Mouse (Mus musculus) heart, embryonic 12.5 days (tissue): ENCODE results near the gene Scp2. TPM values are rescaled to one million over a fixed set of nuclear protein-coding genes. Genes with fewer than 3 reads are reported as not detected.

Experiments used
- ATAC-seq: fragments of 200-750 bp; cut with Nextera tagmentation; 2 replicates; pipeline ENCODE4 v1.8.0; 2017; ENCODE audit warnings: moderate TSS enrichment, moderate library complexity; ENCODE audit not compliant: insufficient number of reproducible peaks, low FRiP score
- H3K27ac ChIP-seq: fragments of 300-500 bp; sonication (generic); 2 replicates; pipeline ENCODE4 v1.5.1; 2016; ENCODE audit warnings: mild to moderate bottlenecking, moderate library complexity; ENCODE audit not compliant: poor library complexity, severe bottlenecking
- H3K27me3 ChIP-seq: fragments of 300-500 bp; sonication (generic); replicated peaks from 2 replicates; pipeline ENCODE4 v1.6.1; 2016; ENCODE audit warnings: mild to moderate bottlenecking, moderate library complexity
- H3K36me3 ChIP-seq: fragments of 300-500 bp; sonication (generic); 2 replicates; pipeline ENCODE4 v1.6.1; 2016; ENCODE audit warnings: mild to moderate bottlenecking, moderate library complexity
- H3K4me1 ChIP-seq: fragments of 300-500 bp; sonication (generic); replicated peaks from 2 replicates; pipeline ENCODE4 v1.6.1; 2016; ENCODE audit warnings: mild to moderate bottlenecking
- H3K4me2 ChIP-seq: fragments of 300-500 bp; sonication (generic); 2 replicates; pipeline ENCODE4 v1.6.1; 2016; ENCODE audit warnings: mild to moderate bottlenecking, moderate library complexity
- H3K4me3 ChIP-seq: fragments of 300-500 bp; sonication (generic); 2 replicates; pipeline ENCODE4 v1.5.1; 2016; ENCODE audit warnings: mild to moderate bottlenecking
- H3K9ac ChIP-seq: fragments of 300-500 bp; sonication (generic); 2 replicates; pipeline ENCODE4 v1.6.1; 2016; ENCODE audit warnings: mild to moderate bottlenecking, moderate library complexity
- H3K9me3 ChIP-seq: fragments of 300-500 bp; sonication (generic); replicated peaks from 2 replicates; pipeline ENCODE4 v1.6.1; 2016; ENCODE audit warnings: mild to moderate bottlenecking, moderate library complexity
- WGBS: fragments of 180-500 bp; shearing (Covaris S2); methylation state at CpG from one replicate; pipeline ENCODE4 v1.1.7; 2016; 5-methylcytosine and 5-hydroxymethylcytosine counted together
- polyA plus RNA-seq: library from polyadenylated mRNA; unstranded; fragments of >200 nt; fragmentation: Nextera tagmentation; extraction: Ambion mirVana; gene quantifications from 2 replicates; pipeline ENCODE4 v1.2.1, GENCODE M21; 2016

The Scp2 gene
- polyA plus RNA-seq, 1 experiment from 2014 or later, result 166 TPM

GRCm38 (mm10) chr4:108033041-108033764 is 111.6 kb downstream of the Scp2 start:
- no peaks in the 10 kb centered on the region for H3K36me3 ChIP-seq
- H3K9me3 ChIP-seq, result no peaks in the 10 kb centered on the region
- ATAC-seq, result no peak
- H3K4me2 ChIP-seq, result no peak overlapping the region
- H3K27me3 ChIP-seq, result peaks cover 57% of the 10 kb centered on the region
- 78% methylated on average over 8 of the region's 8 CpGs for WGBS
- no peak overlapping the region for H3K27ac ChIP-seq
- H3K9ac ChIP-seq, result no peak overlapping the region
- H3K4me1 ChIP-seq, result peaks cover 24% of the 10 kb centered on the region
- no peak overlapping the region for H3K4me3 ChIP-seq

GRCm38 (mm10) chr4:108032352-108032849 is 112.4 kb downstream of the Scp2 start:
- Histone ChIP-seq H3K36me3 (no peaks in the 10 kb centered on the region), H3K9ac (peak overlapping the region; percentile 51), H3K4me2 (peak overlapping the region; percentile 96), H3K4me1 (peaks cover 24% of the 10 kb centered on the region), H3K9me3 (no peaks in the 10 kb centered on the region), H3K27me3 (peaks cover 65% of the 10 kb centered on the region), H3K4me3 (peak overlapping the region; percentile 67), H3K27ac (no peak overlapping the region)
- 40% methylated on average over 11 of the region's 11 CpGs for WGBS
- no peak for ATAC-seq

- H3K4me2 ChIP-seq, result peak overlapping the region; percentile 96
- peaks cover 70% of the 10 kb centered on the region for H3K27me3 ChIP-seq
- under 1% methylated on average over 79 of the region's 86 CpGs for WGBS
- no peaks in the 10 kb centered on the region for H3K36me3 ChIP-seq
- ATAC-seq, result 0 out of 2 replicates have a peak, but pooled peaks have one; percentile 20
- H3K27ac ChIP-seq, result no peak overlapping the region
- peaks cover 24% of the 10 kb centered on the region for H3K4me1 ChIP-seq
- peak overlapping the region; percentile 67 for H3K4me3 ChIP-seq
- no peaks in the 10 kb centered on the region for H3K9me3 ChIP-seq
- H3K9ac ChIP-seq, result peak overlapping the region; percentile 51
These were observed 113.1 kb downstream of the Scp2 start for GRCm38 (mm10) chr4:108031502-108032351.

GRCm38 (mm10) chr4:108030888-108031501 is 113.8 kb downstream of the Scp2 start:
- Histone ChIP-seq H3K4me1 (peaks cover 24% of the 10 kb centered on the region), H3K4me2 (peak overlapping the region; percentile 96), H3K9ac (peak overlapping the region; percentile 51; the same call in 1 of the 2 replicates), H3K36me3 (no peaks in the 10 kb centered on the region), H3K9me3 (no peaks in the 10 kb centered on the region), H3K27ac (no peak overlapping the region), H3K27me3 (peaks cover 71% of the 10 kb centered on the region), H3K4me3 (peak overlapping the region; percentile 67)
- 5% methylated on average over 22 of the region's 22 CpGs for WGBS
- no peak for ATAC-seq

GRCm38 (mm10) chr4:108026193-108026592 is 118.6 kb downstream of the Scp2 start:
- H3K4me3 ChIP-seq, result no peak overlapping the region
- peaks cover 21% of the 10 kb centered on the region for H3K4me1 ChIP-seq
- H3K4me2 ChIP-seq, result no peak overlapping the region
- H3K27ac ChIP-seq, result no peak overlapping the region
- peaks cover 42% of the 10 kb centered on the region for H3K27me3 ChIP-seq
- WGBS, result 34% methylated on average over 3 of the region's 3 CpGs
- H3K9ac ChIP-seq, result no peak overlapping the region
- no peaks in the 10 kb centered on the region for H3K36me3 ChIP-seq
- peak; percentile 75 for ATAC-seq
- H3K9me3 ChIP-seq, result no peaks in the 10 kb centered on the region

GRCm38 (mm10) chr4:108025269-108025668 is 119.5 kb downstream of the Scp2 start:
- peaks cover 6% of the 10 kb centered on the region; the same call in 1 of the 2 replicates for H3K9me3 ChIP-seq
- peaks cover 33% of the 10 kb centered on the region for H3K27me3 ChIP-seq
- H3K4me1 ChIP-seq, result peaks cover 17% of the 10 kb centered on the region
- H3K4me3 ChIP-seq, result peak overlapping the region; percentile 12
- peak overlapping the region; percentile 56 for H3K4me2 ChIP-seq
- no peak overlapping the region for H3K27ac ChIP-seq
- no peaks in the 10 kb centered on the region for H3K36me3 ChIP-seq
- 3% methylated on average over 10 of the region's 10 CpGs for WGBS
- H3K9ac ChIP-seq, result 0 out of 2 replicates have a peak overlapping the region, but pooled peaks have one; percentile 9
- ATAC-seq, result peak; percentile 60; the same call in 1 of the 2 replicates

GRCm38 (mm10) chr4:108024641-108025040 is 120.2 kb downstream of the Scp2 start:
- ATAC-seq, result no peak
- no peak overlapping the region for H3K4me3 ChIP-seq
- H3K36me3 ChIP-seq, result no peaks in the 10 kb centered on the region
- WGBS, result 60% methylated on average over 5 of the region's 5 CpGs
- H3K27ac ChIP-seq, result no peak overlapping the region
- peaks cover 27% of the 10 kb centered on the region for H3K27me3 ChIP-seq
- no peak overlapping the region for H3K9ac ChIP-seq
- H3K4me2 ChIP-seq, result peak overlapping the region; percentile 24; the same call in 1 of the 2 replicates
- peaks cover 17% of the 10 kb centered on the region for H3K4me1 ChIP-seq
- peaks cover 8% of the 10 kb centered on the region; the same call in 1 of the 2 replicates for H3K9me3 ChIP-seq

- 81% methylated on average over 4 of the region's 4 CpGs for WGBS
These were observed 121.6 kb downstream of the Scp2 start for GRCm38 (mm10) chr4:108023186-108023585.

GRCm38 (mm10) chr4:108020178-108020577 is 124.6 kb downstream of the Scp2 start:
- H3K9me3 ChIP-seq, result peaks cover 8% of the 10 kb centered on the region; the same call in 1 of the 2 replicates
- ATAC-seq, result no peak
- H3K4me3 ChIP-seq, result no peak overlapping the region
- peaks cover 35% of the 10 kb centered on the region for H3K4me1 ChIP-seq
- H3K36me3 ChIP-seq, result no peaks in the 10 kb centered on the region
- WGBS, result 80% methylated on average over 6 of the region's 6 CpGs
- no peak overlapping the region for H3K27ac ChIP-seq
- no peak overlapping the region for H3K9ac ChIP-seq
- H3K27me3 ChIP-seq, result no peaks in the 10 kb centered on the region; the same call in 1 of the 2 replicates
- H3K4me2 ChIP-seq, result no peak overlapping the region

More at GRCm38 (mm10) chr4:108023186-108023585, 121.6 kb downstream of the Scp2 start:
- Histone ChIP-seq H3K9ac (no peak overlapping the region), H3K4me2 (no peak overlapping the region), H3K27ac (no peak overlapping the region), H3K9me3 (peaks cover 8% of the 10 kb centered on the region; the same call in 1 of the 2 replicates), H3K36me3 (no peaks in the 10 kb centered on the region), H3K4me3 (no peak overlapping the region), H3K27me3 (peaks cover 13% of the 10 kb centered on the region), H3K4me1 (peaks cover 31% of the 10 kb centered on the region)
- ATAC-seq, result no peak

- 43% methylated on average over 14 of the region's 14 CpGs for WGBS
- no peaks in the 10 kb centered on the region; the same call in 1 of the 2 replicates for H3K27me3 ChIP-seq
- H3K4me3 ChIP-seq, result no peak overlapping the region
- no peak overlapping the region for H3K9ac ChIP-seq
- peaks cover 8% of the 10 kb centered on the region; the same call in 1 of the 2 replicates for H3K9me3 ChIP-seq
- H3K36me3 ChIP-seq, result no peaks in the 10 kb centered on the region
- no peak for ATAC-seq
- peaks cover 32% of the 10 kb centered on the region for H3K4me1 ChIP-seq
- no peak overlapping the region for H3K4me2 ChIP-seq
- no peak overlapping the region for H3K27ac ChIP-seq
These were observed 125.6 kb downstream of the Scp2 start for GRCm38 (mm10) chr4:108018961-108019921.
